Mouse (Mus musculus) cortical plate, adult 2 months (tissue): ENCODE results near the gene Mical2.

ENCODE experiments used
- CTCF ChIP-seq: fragments of 200-500 bp; IDR thresholded peaks from 2 replicates; pipeline ENCODE4 v1.5.1; 2011; ENCODE audit warnings: mild to moderate bottlenecking, control low read depth, low read length; ENCODE audit not compliant: insufficient read depth; ENCODE audit errors: extremely low read depth
- POLR2A ChIP-seq: fragments of 200-500 bp; IDR thresholded peaks from 2 replicates; pipeline ENCODE4 v1.6.1; 2011; ENCODE audit warnings: mild to moderate bottlenecking, low read length, control low read depth; ENCODE audit not compliant: insufficient read depth; ENCODE audit errors: extremely low read depth

DNA sequence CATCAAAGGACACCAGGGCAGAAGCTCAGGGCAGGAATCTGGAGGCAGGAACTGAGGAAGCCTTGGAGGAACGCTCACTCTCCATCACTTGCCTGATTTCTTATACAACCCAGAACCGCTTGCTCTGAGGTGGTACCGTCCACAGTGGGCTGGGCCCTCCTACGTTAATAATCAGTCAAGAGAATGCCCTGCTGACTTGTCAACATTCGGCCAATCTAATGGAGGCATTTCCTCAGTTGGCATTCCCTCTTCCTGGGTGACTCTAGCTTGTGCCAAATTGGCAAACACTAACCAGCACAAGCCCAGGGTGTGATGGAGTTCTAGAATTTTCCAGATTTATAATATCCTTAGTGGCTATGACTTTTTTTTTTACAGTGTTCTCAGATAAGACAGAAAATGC lies 98.9 kb downstream of the Mical2 start:
- TF ChIP-seq CTCF (no peak), POLR2A (no peak)
